Mouse (Mus musculus) stomach, embryonic 16.5 days (tissue): ENCODE data around the gene Klhl11. TPM values are rescaled to one million over a fixed set of nuclear protein-coding genes. Genes with fewer than 3 reads are reported as not detected.

ENCODE experiments used
- microRNA-seq: library from miRNA; unstranded; fragments of <30 nt; microRNA quantifications from one replicate; pipeline ENCODE4, GENCODE M21; 2016
- polyA plus RNA-seq: library from polyadenylated mRNA; unstranded; fragments of >200 nt; fragmentation: Nextera tagmentation; extraction: Ambion mirVana; gene quantifications from 2 replicates; pipeline ENCODE4 v1.2.1, GENCODE M21; 2015

Gene Klhl11
- polyA plus RNA-seq, 1 experiment from 2014 or later: 7.4 TPM

Small RNA genes within 50 kb of the gene (microRNA-seq; reads per million reads assigned to microRNA genes)
- gene Gm27374 (not detected), gene Mir7116 (2.2 reads per million, percentile 9 among the genes with 10 or more reads in this experiment)

Other genes starting within 250 kb of the Klhl11 start
- 1.6 and 2.2 TPM in 2 replicates for gene Krt16, start 223.8 kb downstream of the Klhl11 start, polyA plus RNA-seq
- gene Krt17, start 211.7 kb downstream of the Klhl11 start, polyA plus RNA-seq: 34.0 and 45.6 TPM in 2 replicates
- not detected in 2 replicates for gene Krt42, start 202.9 kb downstream of the Klhl11 start, polyA plus RNA-seq
- gene Eif1, start 152.9 kb downstream of the Klhl11 start, polyA plus RNA-seq: 1,614 and 1,638 TPM in 2 replicates
- gene Gast, start 138.3 kb downstream of the Klhl11 start, polyA plus RNA-seq: 10.8 and 13.3 TPM in 2 replicates
- 13.2 and 13.5 TPM in 2 replicates for gene Hap1, start 116.6 kb downstream of the Klhl11 start, polyA plus RNA-seq
- gene Jup, start 75.0 kb downstream of the Klhl11 start, polyA plus RNA-seq: 247 and 328 TPM in 2 replicates
- 56.7 and 62.1 TPM in 2 replicates for gene P3h4, start 57.9 kb downstream of the Klhl11 start, polyA plus RNA-seq
- 114 and 119 TPM in 2 replicates for gene Fkbp10, start 57.0 kb downstream of the Klhl11 start, polyA plus RNA-seq
- gene Nt5c3b, start 30.9 kb downstream of the Klhl11 start, polyA plus RNA-seq: 99.1 and 109 TPM in 2 replicates
- gene Klhl10, start 30.8 kb downstream of the Klhl11 start, polyA plus RNA-seq: 0.29 and 0.30 TPM in 2 replicates
- gene Acly, start 55.3 kb upstream of the Klhl11 start, polyA plus RNA-seq: 178 and 192 TPM in 2 replicates
- gene Ttc25, start 72.9 kb upstream of the Klhl11 start, polyA plus RNA-seq: 0.40 and 0.60 TPM in 2 replicates
- gene Cnp, start 102.2 kb upstream of the Klhl11 start, polyA plus RNA-seq: 38.9 and 40.6 TPM in 2 replicates
- gene Nkiras2, start 146.5 kb upstream of the Klhl11 start, polyA plus RNA-seq: 60.7 and 67.1 TPM in 2 replicates
- gene Dnajc7, start 147.4 kb upstream of the Klhl11 start, polyA plus RNA-seq: 209 and 214 TPM in 2 replicates
- gene Zfp385c, start 219.7 kb upstream of the Klhl11 start, polyA plus RNA-seq: 0.19 and 0.27 TPM in 2 replicates
- gene Dhx58, start 231.5 kb upstream of the Klhl11 start, polyA plus RNA-seq: 2.8 and 3.6 TPM in 2 replicates
- 40.6 and 41.5 TPM in 2 replicates for gene Kat2a, start 239.7 kb upstream of the Klhl11 start, polyA plus RNA-seq
- gene Hspb9, start 241.1 kb upstream of the Klhl11 start, polyA plus RNA-seq: 0.36 TPM in 1 of 2 replicates, not detected in the other